Mouse (Mus musculus) left cerebral cortex, postnatal 10 days (tissue): ENCODE measurements at regions not wholly inside any gene's neighbourhood (a gene's known extent, or its start where the extent isn't known, plus 50 kb on each side); places are given as distances from the start of the nearest gene placed in this dataset.

ENCODE experiments used
- DNase-seq, 2 experiments: peaks; one replicate each; pipeline ENCODE4 v3.0.0; 2021 to 2022; ENCODE audit warnings: low spot score in 2 of 2, mixed read lengths in 1 of 2; ENCODE audit errors: extremely low spot score in 1 of 2
- intact Hi-C: fragments of 180-260 bp; cut with DNase I; formaldehyde crosslinking; loops from one replicate; pipeline ENCODE4 v1.15.1; 2025

DNA sequence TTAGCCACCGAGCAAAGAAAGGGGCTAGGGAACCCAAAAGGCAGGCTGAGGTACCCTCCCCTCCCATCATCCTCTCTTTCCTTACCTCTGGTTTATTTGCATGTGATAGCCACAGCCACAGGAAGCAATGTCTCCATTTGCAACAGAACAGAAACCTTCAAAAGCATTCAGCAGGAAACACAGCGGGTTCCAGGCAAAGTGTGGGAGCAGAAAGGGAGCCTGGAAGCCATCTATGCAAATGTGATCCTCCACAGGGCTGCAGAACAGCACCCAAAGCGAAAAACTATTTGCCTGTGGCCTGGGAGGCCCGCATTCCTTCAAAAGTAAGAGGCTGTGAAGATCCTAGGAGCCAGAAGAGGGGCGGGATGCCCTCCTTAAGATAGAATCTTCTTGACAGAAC, 177.6 kb downstream of the Sox9 start:
- no peak for DNase-seq
- intact Hi-C loops: no loop called here

DNA sequence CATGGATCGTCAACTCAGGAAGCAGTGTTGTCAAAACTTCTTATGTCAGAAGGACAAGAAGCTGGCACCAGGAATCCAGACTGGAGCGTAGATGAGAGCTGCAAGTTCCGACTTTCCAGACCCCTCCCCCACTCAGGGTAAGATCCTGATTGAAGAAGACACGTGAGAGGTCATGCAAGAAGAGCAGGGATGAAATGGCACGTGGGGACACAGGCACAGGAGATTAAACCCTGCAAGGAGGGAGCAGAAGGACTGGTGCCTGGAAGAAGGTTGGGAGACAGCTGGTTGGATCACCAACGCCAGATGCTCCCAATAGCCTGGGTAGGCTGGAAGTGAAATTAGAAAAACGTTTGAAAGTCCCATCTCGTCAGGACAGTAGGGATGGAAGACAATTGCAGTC, 191.3 kb downstream of the Sox9 start:
- no peak for DNase-seq
- intact Hi-C loops: no loop called here

DNA sequence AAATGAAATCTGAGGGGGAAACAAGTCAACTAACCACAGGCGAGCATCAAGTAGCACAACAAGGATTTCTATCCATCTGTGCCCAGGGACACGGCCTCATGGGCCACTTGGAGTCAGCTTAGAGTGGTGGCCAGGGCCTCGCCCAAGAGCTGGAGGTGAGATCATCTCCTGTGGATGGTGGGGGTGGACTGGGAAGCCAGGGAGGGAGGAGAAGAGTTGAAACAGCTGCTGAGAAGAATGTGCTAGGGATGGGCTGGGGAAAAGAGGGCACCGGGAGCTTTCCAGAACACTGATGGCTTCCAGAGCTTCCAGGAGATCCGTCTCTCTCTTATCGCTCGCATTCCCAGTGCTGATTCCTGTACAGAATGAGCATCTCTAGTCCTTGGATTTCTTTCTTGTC, 192.9 kb downstream of the Sox9 start:
- DNase-seq: no peak
- intact Hi-C loops: no loop called here

DNA sequence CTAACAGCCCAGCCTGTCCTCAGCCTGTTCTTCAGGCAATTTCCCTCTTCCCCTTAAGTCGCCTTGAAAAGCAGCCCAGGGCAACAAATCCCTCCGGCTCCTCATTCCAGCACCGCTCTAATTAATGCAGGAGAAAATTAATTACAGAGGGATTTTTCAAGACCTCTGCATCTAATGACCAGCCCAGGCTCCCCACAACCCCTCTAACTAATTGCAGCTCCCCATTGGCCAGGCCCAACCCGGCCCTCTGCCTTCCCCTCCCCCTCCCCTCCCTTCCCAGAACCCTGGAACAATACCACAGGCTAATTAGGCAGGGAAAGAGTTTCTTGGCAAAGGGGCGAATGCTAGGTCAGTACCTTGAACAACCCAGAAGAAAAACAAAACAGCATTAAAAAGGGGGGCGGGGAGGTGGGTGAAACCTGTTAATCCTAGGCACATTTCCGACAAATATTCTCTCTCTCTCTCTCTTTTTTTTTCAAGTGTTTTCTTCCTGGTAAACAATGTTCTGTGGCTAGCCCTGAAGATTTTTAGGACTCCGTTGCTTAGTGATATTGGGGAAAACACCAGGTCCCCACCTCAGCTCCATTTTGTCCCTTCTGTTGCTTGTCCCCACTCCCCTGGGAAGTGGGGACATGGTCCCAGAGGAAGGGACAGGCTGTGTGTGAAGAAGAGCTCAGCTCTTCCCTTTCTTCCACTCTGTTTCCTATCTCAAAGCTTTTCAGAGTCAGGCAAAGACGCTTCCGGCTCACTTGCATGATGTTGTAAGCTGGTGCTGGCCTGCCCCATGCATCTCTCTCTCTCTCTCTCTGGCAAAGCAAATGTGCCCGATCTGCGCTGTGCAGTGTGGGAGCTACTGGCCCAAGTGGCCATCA, 195.1 kb downstream of the Sox9 start:
- intact Hi-C loops: no loop called here
- DNase-seq: no peak

DNA sequence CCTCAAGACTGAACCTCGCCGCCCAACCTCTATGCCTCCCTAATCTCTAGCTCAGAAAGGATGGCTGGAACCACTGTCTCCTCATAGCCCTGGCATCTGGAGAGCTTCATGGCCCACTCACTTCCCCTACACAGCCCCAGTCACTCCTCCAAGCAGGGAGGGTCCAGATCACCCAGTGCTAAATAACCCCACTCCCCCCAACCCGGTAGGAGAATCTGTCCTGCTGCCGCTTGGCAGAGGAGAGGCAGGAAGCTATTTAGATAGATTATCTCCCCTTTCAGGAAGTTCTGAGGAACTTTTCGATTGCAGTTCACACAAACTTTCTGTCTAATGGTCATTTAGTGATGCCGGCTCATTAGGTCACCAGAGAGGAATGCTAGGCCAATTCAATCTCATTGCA, 196.9 kb downstream of the Sox9 start:
- intact Hi-C loops: no loop called here
- no peak for DNase-seq

DNA sequence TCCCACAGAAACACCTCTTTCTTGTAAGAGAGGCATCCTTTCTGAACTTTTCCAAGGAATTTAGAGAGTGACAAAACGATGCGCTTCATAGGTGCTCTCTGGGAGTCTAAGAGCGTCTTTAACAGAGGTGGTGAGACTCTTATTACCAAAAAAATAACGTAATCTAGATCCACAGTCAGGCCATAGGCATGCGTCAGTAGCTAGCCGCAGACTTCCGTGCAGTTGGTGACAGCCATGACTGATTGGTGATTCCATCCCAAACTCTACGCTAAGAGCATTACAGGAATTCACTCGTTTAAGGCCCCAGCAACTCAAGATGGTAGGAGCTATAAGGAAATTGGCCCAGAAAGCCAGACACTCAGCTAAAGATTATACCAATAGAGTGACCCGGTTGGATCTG, 197.4 kb downstream of the Sox9 start:
- no peak for DNase-seq
- intact Hi-C loops: no loop called here

DNA sequence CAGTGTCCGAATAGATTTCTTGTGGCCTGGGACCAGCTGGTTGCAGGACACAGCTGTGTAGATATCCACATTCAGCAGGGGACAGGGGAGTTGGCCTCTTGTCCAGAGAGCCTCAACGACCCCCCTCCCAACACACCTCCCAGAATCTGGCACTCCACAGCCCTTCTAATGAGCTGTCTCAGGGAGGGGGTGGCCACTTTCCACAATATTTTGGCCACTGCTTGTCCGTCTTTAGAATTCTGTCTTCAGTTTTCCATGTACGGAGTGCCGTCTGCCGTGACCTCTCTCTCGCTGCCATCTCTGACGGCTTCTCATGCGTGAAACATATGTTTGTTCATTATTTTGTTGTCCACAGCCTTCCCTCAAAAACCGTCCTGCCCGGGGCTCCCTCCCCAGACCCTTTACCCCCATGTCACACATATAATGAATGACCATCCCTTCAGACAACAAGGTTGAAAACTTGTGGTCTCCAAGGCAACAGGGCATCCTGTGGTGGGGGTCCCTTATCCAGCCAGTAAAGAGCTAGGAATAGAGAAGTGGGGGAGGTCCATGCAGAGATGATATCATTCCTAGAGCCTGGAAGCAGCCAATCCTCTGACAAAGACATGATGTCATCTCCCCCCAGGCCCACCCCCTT, 200.3 kb downstream of the Sox9 start:
- DNase-seq: peak in 1 of 2 experiments; percentile 39
- intact Hi-C loops: no loop called here

DNA sequence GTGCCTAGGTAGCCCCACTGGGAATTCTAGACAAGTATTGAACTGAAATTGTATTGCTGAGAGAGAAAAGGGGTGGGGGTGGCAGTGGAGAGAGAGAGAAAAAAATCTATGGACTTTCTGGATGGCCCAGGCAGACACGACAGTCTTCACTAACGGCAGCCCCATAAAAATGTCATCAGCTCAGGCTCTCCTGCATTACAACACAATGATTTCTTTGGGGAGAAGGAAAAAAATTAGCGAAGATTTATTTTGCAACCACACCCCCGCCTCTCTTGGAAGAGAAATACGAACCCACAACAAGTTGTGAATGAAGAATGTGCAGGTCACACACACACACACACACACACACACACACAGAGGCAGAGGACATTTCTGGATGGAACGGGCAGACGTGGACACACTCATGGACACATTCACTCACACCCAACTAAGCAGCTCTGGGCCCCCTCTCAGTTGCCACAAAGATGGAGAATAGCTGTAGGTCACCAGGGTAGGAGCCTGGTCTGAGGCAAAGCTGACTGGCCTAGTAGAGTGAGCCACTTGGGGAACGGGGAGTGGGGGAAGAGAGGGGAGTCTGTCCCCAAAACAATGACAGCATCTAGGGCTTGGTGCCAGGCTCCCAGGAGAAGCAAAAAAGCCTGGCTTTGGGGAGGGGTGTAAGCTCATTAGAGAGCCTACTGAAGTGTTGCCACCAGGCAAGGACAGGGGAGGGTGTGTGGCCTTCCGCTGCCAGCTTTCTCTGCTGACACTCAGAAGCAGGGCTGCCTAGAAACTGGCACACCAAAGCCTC, 201.0 kb downstream of the Sox9 start:
- intact Hi-C loops: no loop called here
- DNase-seq: peak; percentile 75 to 77

DNA sequence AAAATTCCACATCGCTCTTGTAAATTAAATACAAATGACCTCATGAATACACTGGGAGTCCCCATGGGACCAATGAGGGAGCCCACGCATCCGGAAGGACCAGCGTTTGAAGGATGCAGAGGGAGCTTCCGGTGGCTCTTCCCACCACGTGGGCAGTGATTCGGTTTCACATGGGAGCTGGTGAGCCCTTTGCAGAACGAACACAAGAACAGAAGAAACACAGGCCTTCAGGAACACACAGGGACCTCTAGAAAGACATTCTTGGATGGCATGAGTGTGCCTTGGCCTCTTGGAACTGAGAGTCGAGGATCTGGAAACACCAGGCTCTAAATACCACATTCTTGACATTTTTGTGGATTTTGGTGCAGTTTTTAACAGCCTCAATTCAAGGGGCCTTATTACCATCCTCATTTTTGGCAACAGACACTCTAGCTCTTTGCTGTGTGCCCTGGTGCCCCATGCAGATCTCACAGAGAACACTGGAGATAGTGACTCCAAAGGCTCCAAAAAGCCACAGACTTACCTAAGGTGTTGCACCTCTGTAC, 204.1 kb downstream of the Sox9 start:
- intact Hi-C loops: loop anchor here (5.0 kb wide), 1 partner anchor 204 kb away; the partner anchor contains the start of gene Sox9

DNA sequence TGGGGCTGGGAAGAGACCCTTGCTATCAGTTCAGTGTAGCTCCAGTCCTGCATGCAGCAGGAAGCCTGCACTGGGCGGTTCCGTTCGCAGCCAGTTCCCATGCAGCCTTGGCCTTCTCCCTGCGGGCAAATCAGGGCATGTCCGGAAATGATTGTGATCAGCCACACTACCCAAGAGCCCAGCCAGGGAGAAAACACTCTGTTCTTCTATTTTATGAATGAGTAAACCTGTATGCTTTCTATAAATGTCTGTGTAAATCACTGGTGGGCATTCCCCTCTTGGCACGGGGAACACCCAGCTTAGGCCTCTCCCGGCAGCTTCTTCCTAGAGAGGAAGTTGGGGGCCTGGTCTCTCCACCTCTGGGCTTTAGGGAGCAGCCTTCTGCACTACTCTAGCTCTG, 205.8 kb downstream of the Sox9 start:
- intact Hi-C loops: loop anchor here (5.0 kb wide), 1 partner anchor 205 kb away; the partner anchor contains the start of gene Sox9
- DNase-seq: peak in 1 of 2 experiments; percentile 39

More for the DNA sequence above, 204.1 kb downstream of the Sox9 start:
- no peak for DNase-seq

DNA sequence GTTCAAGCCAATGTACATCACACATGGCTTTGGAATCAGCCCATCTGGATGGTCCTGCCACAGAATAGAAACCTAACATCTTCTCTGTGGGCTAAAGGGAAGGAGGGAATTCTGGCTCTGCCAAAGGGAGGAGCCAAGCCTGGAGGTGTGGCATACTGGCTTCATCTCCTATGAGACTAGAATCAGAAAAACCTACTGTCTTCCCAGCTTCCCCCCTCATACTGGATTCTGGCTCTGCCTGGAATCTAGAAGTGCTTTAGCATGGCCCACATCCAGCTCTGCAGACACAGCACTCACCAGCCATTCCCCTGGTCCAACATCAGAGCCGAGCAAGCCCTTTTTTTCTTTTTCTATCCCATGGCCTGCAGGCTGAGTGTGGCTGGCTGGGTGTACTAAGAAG, 206.9 kb downstream of the Sox9 start:
- intact Hi-C loops: loop anchor here (5.0 kb wide), 1 partner anchor 207 kb away; the partner anchor contains the start of gene Sox9
- DNase-seq: peak; percentile 50 to 51

DNA sequence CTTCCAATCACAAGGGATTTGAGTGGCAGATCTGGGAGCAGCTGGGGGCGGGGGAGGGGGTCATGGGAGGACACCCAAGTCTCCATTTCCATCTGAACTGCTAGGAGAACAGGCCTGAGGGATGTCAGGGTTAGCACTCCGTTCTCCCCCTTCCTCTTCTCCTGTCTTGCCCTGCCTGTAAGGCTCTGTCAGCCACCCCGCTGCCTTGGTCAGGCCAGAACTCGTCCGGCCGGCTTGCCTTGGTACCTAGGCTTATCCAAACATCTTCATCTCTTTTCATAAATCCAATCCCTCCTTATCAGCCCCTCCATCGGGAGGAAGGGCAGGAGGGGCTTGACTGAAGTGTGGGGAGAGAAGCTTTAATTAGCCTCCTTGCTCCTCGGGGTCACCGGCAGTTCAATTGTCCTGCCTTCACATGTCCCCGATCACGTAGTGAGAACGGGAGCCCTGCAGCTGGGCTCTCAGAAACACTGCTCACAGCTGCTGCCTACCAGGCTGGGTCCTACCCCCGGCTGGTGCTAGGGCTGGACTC, 208.0 kb downstream of the Sox9 start:
- intact Hi-C loops: loop anchor here (5.0 kb wide), 1 partner anchor 208 kb away; the partner anchor contains the start of gene Sox9
- DNase-seq: no peak

DNA sequence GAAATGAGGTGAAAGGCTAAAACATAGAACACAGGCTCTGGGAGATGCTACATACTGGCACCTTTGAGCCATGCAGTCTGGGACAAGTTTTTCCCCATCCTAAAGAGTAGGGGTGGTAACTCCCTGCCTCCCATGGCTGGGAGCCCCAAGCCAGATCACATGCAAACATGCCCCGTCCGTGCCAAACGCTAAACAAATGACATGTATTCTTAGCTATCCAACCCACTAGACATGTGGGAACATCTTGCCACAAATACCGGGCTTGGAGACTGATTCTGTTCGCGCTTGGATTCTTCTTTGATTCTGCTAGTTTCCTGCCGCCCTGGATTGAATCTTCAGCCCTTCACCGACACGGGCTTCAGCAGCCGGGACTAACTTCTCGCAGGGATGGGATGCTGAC, 208.7 kb downstream of the Sox9 start:
- intact Hi-C loops: no loop called here
- DNase-seq: no peak

DNA sequence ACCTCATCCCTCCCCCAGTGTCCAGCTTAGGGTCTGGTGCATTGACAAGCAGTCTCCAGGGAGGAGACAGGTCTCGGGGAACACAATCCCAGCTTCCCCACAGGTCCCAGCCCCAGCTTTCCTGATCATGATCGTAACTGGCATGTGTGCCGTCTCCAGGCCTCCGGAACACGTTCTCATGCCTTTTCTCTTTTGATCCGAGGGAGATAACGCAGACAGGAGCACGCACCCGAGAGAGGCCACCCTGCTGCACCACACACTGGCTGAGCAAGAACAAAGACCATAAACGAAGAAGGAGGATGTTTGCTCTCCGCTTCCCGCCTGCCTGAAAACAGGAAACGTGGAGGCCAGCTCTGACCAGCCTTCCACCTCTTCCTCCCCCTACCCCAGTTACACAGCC, 209.8 kb downstream of the Sox9 start:
- intact Hi-C loops: no loop called here
- DNase-seq: no peak

DNA sequence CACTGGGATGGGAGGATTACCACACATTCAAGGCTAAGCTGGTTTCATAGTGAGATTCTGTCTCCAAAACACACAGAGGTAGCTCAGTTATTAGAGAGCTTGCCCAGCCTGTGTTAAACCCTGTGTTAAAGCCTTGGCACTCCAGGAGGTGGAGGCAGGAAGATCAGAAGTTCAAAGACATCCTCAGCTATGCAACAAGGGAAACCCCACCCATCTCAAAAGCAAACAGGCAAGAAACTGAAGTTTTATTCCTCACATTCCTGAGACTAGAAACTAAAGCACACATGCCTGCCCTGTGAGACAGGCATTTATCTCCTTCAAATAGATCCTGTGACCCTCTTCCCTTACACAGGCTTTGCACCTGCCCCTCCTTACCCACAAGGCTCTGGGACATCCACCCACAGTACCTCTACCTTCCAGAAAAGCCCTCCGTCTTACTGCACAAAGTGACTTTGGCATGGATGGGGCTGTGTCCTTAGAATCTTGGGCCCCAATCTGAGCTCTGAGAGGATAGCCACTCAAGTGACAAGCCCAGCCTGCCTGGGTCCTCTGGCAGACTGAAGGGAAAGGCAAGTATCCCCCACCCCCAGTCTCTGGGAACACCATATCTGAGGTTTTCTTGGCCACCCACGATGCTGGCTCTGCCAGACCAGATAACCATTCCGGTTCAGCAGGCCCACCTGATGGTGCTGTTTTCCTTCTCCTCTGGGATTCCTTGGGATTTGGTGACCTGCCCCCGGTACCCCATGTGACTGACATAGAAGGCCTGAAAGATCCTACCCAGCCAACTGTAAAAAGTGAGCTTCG, 217.0 kb downstream of the Sox9 start:
- intact Hi-C loops: no loop called here
- no peak for DNase-seq

DNA sequence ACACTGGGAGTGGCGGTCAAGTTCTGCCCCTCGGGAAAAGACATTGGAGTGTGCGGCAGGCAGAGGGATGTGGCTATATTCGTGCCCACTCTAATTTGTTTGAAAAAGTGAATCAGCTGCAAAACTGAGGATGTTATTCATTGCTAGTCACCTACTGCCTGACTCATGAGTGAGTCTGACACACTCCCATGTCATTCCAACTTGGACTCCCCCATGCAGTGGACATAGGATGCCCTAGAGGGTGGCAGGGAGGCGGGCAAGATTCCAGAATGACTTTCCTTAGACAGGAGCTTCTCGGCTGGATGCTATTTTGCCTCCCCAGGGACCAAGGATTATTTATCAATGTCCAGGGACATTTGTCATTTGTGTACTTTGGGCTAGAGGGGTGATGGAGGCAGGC, 219.0 kb downstream of the Sox9 start:
- DNase-seq: no peak
- intact Hi-C loops: no loop called here

DNA sequence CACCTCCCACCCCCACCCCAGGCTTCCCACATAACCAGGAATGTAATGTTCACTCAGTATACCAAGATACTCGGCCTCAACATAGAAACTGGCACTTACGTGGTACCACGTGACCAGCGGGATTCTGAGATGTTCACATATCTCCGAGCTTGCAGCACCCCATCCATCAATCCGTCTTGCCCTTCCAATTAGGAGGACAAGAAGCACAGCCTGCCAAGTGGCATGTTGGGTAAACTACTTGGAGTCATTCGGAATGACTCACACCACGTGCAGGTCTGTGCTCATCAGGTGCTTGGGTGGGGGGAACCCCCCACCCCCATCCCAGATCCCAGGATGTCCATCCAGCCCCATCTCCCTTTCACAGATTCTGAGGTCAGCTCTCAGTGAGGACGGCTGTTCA, 223.9 kb downstream of the Sox9 start:
- intact Hi-C loops: no loop called here
- DNase-seq: no peak

DNA sequence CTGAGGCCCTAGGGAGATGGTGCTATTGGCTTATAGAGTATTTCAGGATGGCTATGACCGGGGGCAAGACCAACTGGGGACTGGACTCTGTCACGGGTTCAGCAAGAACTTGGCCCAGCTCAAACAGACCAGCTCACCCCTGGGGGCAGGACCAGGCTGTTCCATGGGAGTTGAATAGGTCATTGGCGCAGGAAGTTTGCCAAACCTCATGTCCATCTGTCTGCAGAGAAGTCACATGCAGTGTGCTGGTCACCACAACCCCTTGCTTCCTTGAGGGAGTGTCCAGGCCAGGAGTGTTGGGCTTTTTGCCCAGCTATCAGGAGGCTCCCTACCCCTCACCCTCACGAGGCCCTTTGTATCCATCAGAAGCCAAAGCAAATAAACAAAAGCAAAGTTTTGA, 226.5 kb downstream of the Sox9 start:
- intact Hi-C loops: no loop called here
- peak in 1 of 2 experiments; percentile 74 for DNase-seq
